Mouse (Mus musculus) thymus, postnatal 14 days (tissue): ENCODE results near the gene Gde1.

Experiments used
- DNase-seq: peaks from one replicate; pipeline ENCODE4 v3.0.0; 2021

The Gde1 gene

DNA sequence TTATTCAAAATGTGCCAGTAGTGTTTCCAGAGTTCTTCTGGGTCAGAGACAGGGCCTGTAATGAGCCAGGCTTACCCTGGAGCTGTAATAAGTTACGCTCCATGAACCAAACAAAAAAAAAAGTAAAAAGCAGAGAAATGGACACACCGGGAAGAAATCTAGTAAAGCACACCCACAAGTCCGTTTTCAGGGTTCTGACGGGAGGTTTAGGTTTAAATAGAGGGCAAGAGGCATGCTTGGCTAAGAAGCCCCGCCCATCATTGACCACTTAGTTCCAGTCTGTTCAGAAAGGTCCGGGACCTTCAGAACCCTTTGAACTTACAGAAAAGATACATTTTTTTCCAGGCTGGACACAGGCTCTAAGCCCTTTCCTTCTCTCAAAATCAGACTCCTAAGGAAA, 473 bp upstream of the Gde1 start:
- peak; percentile 19 for DNase-seq

- DNase-seq: no peak
Measured at GRCm38 (mm10) chr7:118704001-118704850, 1.4 kb downstream of the Gde1 start.

DNA sequence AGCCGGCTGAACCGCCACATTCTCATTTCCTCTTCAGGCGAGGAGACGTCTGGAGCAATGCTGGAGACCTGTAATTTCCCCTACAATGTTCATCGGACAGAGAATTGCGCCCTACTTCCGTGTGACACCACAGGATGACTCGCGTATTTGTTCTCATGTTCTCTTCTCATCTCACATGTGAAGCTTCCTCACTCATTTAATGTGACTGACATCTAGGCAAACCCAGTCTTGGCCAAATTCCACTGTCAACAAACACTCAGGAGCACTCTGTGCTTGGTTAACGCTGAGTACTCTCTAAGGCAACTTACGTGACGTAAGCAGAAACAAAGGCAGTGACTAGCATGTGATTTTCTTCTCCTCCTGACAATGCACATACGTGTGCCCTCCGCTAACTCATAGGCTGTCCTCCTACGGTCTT, 2.4 kb downstream of the Gde1 start:
- DNase-seq: no peak

DNA sequence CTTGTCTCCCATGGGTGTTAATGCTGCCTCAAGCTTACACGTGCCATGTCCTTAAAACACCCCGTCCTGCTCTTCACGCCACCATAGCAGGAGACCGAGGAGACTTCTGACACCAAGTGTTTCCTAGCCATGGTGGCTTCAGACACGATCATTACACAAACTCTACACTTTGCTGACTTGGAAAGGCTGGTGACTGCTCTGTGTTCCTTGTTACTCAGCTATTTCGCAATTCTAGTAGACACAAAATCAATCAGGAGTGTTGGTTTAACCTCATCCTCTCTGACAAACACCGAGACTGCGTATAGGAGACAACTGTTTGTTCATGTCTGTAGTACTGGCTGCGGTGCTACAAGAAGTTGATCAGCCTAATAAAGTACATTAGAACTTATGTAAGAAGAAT, 6.7 kb downstream of the Gde1 start:
- DNase-seq: no peak

- no peak for DNase-seq
Measured at GRCm38 (mm10) chr7:118697168-118697567, 8.4 kb downstream of the Gde1 start.

DNA sequence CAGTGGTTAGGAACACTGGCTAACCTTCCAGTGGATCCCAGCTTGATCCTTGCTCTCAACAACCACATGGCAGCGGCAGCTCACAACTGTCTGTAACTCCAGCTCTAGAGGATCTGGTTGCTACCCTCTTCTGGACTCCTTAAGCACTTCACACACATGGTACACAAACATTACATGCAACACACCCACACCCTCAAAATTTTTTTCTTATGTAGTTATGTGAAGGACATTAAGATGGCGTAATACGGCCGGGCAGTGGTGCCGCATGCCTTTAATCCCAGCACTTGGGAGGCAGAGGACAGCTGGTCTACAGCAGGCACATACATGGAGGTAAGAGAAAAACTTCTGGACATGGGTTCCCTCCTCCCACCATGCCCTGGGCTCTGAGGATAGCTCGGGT, 9.4 kb downstream of the Gde1 start:
- no peak for DNase-seq

DNA sequence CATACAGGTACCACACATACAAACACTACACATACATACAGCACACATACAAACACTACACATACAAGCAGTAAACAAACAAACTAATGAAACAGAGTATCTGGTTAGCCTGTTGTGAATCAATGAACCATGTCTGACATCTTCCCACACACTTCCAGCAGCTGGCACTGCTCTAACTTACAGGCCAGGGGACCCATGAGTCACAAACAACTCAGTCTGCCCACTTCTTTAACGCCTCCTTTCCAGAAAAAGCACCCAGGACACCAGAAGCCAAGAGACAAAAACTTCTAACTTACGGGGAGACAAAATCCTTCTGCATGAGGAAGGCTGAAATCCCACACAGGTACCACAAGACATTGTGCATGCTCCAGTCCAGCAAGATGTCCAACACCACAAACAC, 14.3 kb downstream of the Gde1 start:
- DNase-seq: no peak

DNA sequence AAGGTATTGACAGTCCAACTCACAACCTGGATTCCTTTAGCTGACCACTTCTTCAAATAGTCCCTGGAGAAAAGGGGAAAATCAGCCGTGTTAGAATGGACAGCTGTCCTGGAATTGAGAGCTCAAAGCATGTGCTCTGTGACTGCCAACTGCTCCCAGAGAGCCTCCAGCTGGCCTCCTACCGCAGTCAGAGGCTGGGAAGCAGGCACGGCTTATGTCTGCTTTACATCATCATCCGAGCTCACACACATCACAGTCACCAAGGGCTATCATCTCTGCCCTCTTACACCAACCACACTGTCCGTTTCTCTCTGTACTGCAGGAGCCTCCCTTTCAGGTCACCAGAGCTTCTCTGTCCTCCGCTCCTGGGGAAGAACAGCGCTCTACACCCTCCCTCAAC, 16.5 kb downstream of the Gde1 start:
- no peak for DNase-seq

- peak; percentile 78 for DNase-seq
Measured at GRCm38 (mm10) chr7:118688199-118688598, 17.4 kb downstream of the Gde1 start.

DNA sequence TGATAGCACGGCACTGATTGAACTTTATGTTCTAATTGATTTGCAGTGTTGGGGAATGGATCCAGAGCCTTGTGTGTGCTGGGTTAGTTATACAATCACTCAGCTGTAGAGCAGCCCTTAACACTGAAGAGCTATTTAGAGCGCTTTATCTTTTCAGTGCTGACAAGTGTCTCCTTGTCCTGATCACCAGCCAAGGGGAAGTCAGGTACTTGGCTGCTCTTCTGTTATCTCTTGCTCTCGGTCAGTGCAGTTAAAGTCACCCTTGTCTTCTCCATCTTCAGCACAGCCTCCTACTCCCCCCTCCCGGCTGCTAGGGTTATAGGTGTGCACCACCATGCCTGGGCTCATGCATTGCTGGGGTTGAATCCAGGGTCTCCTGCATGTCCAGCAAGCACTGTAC, 28.8 kb downstream of the Gde1 start:
- no peak for DNase-seq

DNA sequence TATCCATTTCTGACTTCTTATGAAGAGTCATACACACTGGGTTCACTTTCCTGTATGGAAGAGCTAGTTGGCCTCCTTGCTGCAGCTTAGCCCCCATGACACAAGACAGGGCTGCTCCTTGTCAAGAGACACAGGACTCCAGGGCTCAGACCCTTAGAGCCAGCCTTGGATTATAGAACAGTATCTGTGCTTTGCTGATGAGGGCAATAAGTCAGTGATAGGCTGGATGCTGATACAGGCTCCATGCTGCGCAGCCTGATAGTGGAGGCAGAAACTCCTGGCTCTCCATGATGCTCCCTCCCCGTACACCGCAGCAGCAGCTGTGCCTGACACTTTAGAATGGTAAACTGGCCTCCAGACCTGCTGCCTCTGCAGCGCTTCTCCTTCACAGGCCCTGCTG, 35.4 kb downstream of the Gde1 start:
- DNase-seq: no peak

DNA sequence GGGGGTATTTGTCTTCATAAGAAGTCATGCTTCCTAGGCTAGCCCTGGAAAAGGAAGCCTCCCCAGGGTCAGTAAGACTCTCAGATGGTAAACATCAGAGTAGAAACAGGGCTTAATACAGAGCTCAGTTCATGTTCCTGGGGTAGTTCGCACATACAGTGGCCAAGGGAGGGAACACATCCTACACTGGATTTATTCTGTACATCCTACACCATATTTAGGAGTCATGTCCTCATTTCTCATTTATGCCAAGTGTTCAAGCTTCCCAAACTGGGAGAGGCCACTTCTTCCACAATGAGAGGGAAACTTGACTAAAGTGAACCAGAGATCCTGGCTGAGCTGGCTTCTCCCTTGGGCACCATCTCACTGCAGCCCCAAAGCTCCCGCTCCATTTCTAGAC, 37.8 kb downstream of the Gde1 start:
- DNase-seq: no peak

DNA sequence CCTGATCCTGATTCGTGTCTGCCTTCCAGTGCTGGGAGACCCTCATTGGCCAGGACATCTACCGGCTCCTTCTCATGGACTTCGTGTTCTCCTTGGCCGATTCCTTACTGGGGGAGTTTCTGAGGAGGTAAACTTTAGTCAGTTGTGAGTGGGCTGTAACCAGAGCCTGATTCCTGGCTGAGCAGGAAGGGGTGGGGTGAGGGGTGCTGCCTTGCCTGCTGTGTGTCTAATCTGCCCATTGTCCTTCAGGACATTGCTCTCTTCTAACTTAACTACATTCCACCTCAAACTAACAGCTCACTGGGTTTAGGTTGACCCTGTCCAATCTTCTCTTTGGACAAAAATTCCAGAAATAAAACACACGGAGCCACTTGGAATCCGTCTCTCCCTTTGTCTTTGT, 48.8 kb downstream of the Gde1 start:
- DNase-seq: no peak

GRCm38 (mm10) chr7:118652572-118653295, 52.8 kb downstream of the Gde1 start:
- DNase-seq: no peak

DNA sequence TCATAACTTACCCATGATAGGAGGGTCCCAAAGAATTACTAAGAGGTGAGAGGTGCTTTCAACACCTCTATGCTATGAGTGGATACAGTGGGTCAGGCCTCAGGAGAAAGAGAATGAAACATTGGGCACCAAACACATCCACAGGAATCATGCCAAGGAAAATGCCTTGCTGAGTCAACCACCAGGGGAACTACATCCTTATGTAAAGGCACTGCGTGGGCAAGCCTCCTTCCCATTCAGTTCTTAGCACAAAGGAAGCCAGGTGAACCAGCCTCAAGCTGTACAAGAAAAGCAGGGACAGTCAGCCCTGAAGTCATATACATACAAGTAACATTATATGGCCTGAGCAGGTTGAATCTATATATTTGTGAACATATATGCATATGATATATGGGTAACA, 54.7 kb downstream of the Gde1 start:
- DNase-seq: no peak

DNA sequence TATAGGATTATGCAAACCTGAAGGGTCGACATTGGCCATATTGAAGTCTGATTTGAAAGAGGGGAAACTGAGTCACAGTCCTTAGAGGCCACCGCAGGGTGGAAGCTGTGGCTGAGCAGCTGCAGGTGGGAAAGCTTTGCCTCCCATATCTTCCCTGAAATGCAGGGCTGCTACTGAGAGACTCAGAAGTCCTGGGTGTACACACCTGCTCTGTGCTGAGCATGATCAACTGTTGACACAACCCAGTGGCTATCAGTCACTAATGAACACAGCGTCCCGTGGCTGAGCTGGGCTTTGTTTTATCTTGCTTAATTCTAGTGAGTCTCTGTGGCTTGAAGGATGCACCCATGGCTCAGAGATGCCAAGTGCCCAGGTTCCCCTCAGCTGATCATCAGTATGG, 55.5 kb downstream of the Gde1 start:
- no peak for DNase-seq

GRCm38 (mm10) chr7:118649328-118649727, 56.2 kb downstream of the Gde1 start:
- DNase-seq: no peak

DNA sequence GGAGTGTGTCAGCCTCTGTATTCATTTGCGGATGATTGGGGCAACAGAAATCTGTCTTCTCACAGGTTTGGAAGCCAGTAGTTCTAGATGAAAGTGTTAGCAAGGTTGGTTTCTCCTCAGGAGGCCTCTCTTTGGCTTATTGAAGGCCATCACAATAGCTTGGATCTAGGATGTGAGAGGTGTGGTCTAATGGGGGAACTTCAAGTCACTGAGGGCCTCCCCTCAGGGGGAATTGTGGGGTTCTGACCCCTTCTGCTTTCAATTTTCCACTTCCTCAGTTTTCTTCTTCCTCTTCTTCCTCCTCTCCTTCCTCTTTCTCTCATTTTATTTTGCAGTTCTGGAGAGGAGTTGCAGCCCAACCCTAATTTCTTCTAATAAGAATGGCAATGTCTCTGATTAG, 59.3 kb downstream of the Gde1 start:
- DNase-seq: no peak
